Mouse (Mus musculus) embryonic facial prominence, embryonic 10.5 days (tissue): ENCODE data around the gene Serpinf1. TPM values are rescaled to one million over a fixed set of nuclear protein-coding genes. Genes with fewer than 3 reads are reported as not detected.
A peak's percentile ranks its signal among the peaks of the same experiment; 100 is the strongest.

ENCODE experiments used
- DNase-seq: peaks from one replicate; pipeline ENCODE4 v3.0.0-alpha.2; 2017; ENCODE audit warnings: low spot score
- H3K27ac ChIP-seq: fragments of 300-500 bp; sonication (generic); replicated peaks from 2 replicates; pipeline ENCODE4 v1.5.1; 2016; ENCODE audit warnings: mild to moderate bottlenecking
- H3K27me3 ChIP-seq: fragments of 300-500 bp; sonication (generic); replicated peaks from 2 replicates; pipeline ENCODE4 v1.6.1; 2016; ENCODE audit warnings: low read depth, mild to moderate bottlenecking; ENCODE audit not compliant: poor library complexity, severe bottlenecking
- H3K36me3 ChIP-seq: fragments of 300-500 bp; sonication (generic); replicated peaks from 2 replicates; pipeline ENCODE4 v1.6.1; 2016; ENCODE audit warnings: mild to moderate bottlenecking, moderate library complexity
- H3K4me1 ChIP-seq: fragments of 300-500 bp; sonication (generic); 2 replicates; pipeline ENCODE4 v1.6.1; 2016
- H3K4me3 ChIP-seq: fragments of 300-500 bp; sonication (generic); 2 replicates; pipeline ENCODE4 v1.5.1; 2016; ENCODE audit warnings: mild to moderate bottlenecking, moderate library complexity
- H3K9me3 ChIP-seq: fragments of 300-500 bp; sonication (generic); 2 replicates; pipeline ENCODE4 v1.6.1; 2016; ENCODE audit warnings: mild to moderate bottlenecking
- WGBS: fragments of 180-500 bp; shearing (Covaris S2); methylation state at CpG from one replicate; pipeline ENCODE4 v1.1.7; 2016; 5-methylcytosine and 5-hydroxymethylcytosine counted together
- microRNA counts: library from miRNA; unstranded; fragments of <30 nt; microRNA quantifications from one replicate; lab custom pipeline; 2017
- microRNA-seq: library from miRNA; unstranded; fragments of <30 nt; microRNA quantifications from one replicate; pipeline ENCODE4, GENCODE M21; 2017
- polyA plus RNA-seq: library from polyadenylated mRNA; unstranded; fragments of >200 nt; fragmentation: Nextera tagmentation; extraction: Ambion mirVana; gene quantifications from 2 replicates; pipeline ENCODE4 v1.2.1, GENCODE M21; 2016

Gene Serpinf1
- polyA plus RNA-seq, 1 experiment from 2014 or later: 216 TPM

- DNase-seq: no peak
- Histone ChIP-seq H3K27me3 (no peaks in the 10 kb centered on the region), H3K4me1 (no peaks in the 10 kb centered on the region), H3K4me3 (no peak overlapping the region), H3K9me3 (no peaks in the 10 kb centered on the region), H3K36me3 (no peaks in the 10 kb centered on the region), H3K27ac (no peak overlapping the region)
- 90% methylated on average over 1 of the region's 1 CpGs for WGBS
Measured at GRCm38 (mm10) chr11:75377125-75377524, 45.4 kb downstream of the Serpinf1 start.

MicroRNAs within 50 kb of the gene (microRNA counts, 519-probe panel; counts per million panel counts)
- 5,251 counts per million, percentile 89 among the panel's probes with 10 or more counts for microRNA mmu-miR-22 (lab: Ali Mortazavi, UCI)

Small RNA genes lying within 50 kb of the gene (microRNA-seq; reads per million reads assigned to microRNA genes)
- 2,199 reads per million, percentile 82 among the genes with 10 or more reads in this experiment for gene Mir22

Other genes starting within 250 kb of the Serpinf1 start
- 35.4 and 36.7 TPM in 2 replicates for gene Ovca2, start 243.9 kb downstream of the Serpinf1 start, polyA plus RNA-seq
- 24.9 and 29.2 TPM in 2 replicates for gene Dph1, start 231.5 kb downstream of the Serpinf1 start, polyA plus RNA-seq
- gene Rtn4rl1, start 228.9 kb downstream of the Serpinf1 start, polyA plus RNA-seq: 1.5 and 2.1 TPM in 2 replicates
- gene Rpa1, start 74.4 kb downstream of the Serpinf1 start, polyA plus RNA-seq: 192 and 201 TPM in 2 replicates
- gene Smyd4, start 74.3 kb downstream of the Serpinf1 start, polyA plus RNA-seq: 18.2 TPM in 2 replicates
- not detected in 2 replicates for gene Serpinf2, start 16.9 kb upstream of the Serpinf1 start, polyA plus RNA-seq
- 6.0 and 6.8 TPM in 2 replicates for gene Wdr81, start 32.0 kb upstream of the Serpinf1 start, polyA plus RNA-seq
- gene Tlcd2, start 39.0 kb upstream of the Serpinf1 start, polyA plus RNA-seq: 11.1 and 12.7 TPM in 2 replicates
- gene Prpf8, start 64.1 kb upstream of the Serpinf1 start, polyA plus RNA-seq: 74.0 and 76.5 TPM in 2 replicates
- gene Rilp, start 87.4 kb upstream of the Serpinf1 start, polyA plus RNA-seq: 0.17 and 0.23 TPM in 2 replicates
- 4.8 and 5.1 TPM in 2 replicates for gene Scarf1, start 90.8 kb upstream of the Serpinf1 start, polyA plus RNA-seq
- gene Slc43a2, start 109.0 kb upstream of the Serpinf1 start, polyA plus RNA-seq: 5.1 and 5.6 TPM in 2 replicates
- gene Pitpna, start 165.4 kb upstream of the Serpinf1 start, polyA plus RNA-seq: 61.5 TPM in 2 replicates
- 16.5 and 19.0 TPM in 2 replicates for gene Inpp5k, start 208.3 kb upstream of the Serpinf1 start, polyA plus RNA-seq
- gene Myo1c, start 227.8 kb upstream of the Serpinf1 start, polyA plus RNA-seq: 19.3 and 22.3 TPM in 2 replicates